Mouse (Mus musculus): ENCODE measurements around the gene Slc8a1.

- TF ChIP-seq CTCF (IDR thresholded peaks at IDR 0.05; ENCODE audit: low read depth, low read length) (no peak), POLR2AphosphoS5 (IDR thresholded peaks at IDR 0.05; ENCODE audit: insufficient replicate concordance, low read depth, low read length) (no peak), GATA2 (IDR thresholded peaks at IDR 0.05; ENCODE audit: borderline replicate concordance, low read depth, low read length) (no peak), TAL1 (conservative IDR thresholded peaks at IDR 0.05; ENCODE audit: low read depth, low read length) (no peak)
Measured at GRCm38 (mm10) chr17:81669816-81670691, 68.1 kb downstream of the Slc8a1 start.
